Mouse (Mus musculus) liver, embryonic 14.5 days (tissue): ENCODE data around the gene Dhps.

Source experiments
- CTCF ChIP-seq: IDR thresholded peaks from 2 replicates; pipeline ENCODE4 v1.5.1; 2016; ENCODE audit warnings: antibody characterized with exemption, low read depth, control low read depth
- EP300 ChIP-seq: IDR thresholded peaks from 2 replicates; pipeline ENCODE4 v1.6.1; 2016; ENCODE audit warnings: antibody characterized with exemption, low read depth

- TF ChIP-seq CTCF (no peak), EP300 (no peak)
Observed at GRCm38 (mm10) chr8:85073041-85073612, 1.6 kb downstream of the Dhps start.
